Mouse (Mus musculus) urinary bladder, postnatal 4 days (tissue): ENCODE results near the gene Gm44503.

Source experiments
- DNase-seq, 2 experiments: peaks; one replicate each; pipeline ENCODE4 v3.0.0; 2021 to 2022; ENCODE audit warnings: low spot score in 2 of 2

Gene Gm44503

DNA sequence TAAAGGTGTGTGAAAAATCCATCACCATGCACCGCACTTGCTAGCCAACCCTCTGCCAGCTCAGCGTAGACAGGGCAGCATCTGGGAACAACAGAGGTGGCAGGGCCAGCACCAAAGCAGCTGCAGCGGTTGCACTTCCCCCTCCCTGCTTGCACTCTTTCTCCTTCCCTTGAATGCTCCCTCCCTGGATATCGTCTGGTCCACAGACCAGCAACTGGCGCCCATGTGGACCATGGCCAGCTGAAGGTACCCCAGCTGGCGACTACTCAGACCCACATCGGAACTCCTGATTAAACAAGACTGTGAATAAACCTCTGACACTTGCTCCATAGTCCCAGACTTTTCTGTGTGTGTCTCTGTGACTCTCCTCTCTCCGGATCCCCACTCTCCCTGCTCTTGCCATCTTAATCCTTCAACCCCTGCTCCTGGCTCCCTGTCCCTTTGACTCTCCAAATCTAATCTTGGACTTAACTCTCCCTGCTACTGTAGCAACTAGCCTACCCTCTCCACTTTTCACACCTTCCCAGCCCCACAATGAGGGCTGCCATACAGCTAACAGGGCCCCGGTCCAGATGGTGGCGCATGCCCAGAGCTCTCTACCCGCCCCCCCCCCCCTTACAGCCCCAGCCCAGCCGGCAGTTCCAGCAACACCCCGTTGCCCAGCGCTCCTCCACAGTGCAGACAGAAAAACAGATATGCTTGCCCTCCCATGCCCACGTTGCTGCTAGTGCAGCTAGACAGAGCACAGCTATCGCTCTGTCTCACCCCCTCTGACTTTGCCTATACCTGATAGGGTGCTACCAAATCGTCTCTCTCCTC, 67.4 kb downstream of the Gm44503 start:
- DNase-seq = no peak

DNA sequence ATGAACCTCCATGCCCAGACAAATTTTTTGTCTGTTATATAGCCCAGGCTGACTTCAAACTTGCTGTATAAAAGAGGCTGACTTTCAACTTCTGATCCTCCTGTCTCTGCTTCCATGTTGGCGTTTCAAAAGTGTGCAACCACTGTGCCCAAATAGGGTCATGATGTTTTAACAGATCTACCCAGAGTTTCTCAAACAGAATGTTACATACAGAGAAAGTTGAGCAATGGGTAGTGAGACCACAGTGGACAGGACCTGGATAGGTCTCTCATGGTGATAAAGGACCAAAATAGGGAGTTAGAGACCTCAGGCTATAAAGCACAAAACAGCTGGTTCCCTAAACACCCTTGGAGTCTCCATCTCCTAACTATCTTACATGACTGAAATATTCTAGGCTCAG, 71.8 kb downstream of the Gm44503 start:
- no peak for DNase-seq

DNA sequence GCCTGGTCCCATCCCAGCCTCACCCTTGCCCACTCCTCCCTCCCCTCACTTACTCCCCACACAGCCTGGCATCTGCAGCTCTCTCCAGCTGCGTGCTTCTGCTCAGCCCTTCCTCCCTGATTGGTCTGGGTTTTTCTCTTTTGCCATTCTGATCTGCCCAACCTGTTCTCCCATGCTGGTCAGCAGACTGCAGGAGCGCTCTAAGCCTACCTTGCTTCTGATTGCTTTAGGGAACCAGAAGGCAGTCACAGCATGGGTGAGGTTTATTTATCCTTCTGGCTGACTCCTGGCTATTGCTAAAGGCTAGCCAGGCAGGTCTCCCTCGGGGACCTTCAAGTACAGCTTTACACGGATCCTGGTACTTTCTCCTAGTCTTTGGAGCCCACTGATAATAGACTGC, 72.8 kb downstream of the Gm44503 start:
- no peak for DNase-seq

DNA sequence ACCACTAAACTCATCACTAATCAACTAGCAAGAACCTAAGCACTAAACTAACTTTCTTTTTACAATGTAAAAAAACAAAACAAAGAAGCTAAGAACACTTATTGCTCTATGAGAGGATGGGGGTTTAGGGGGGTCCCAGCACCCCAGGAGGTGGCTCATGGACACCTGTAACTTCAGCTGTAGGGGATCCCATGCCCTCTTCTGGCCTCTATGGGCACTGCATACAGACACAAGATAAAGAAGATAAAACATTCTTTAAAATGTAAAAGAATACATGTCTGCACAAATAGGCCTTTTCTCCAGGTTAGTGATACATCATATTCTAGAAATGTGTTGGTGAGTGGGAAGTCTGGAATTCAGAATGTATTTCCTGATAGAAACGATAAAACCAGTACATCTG, 74.8 kb downstream of the Gm44503 start:
- DNase-seq = no peak

DNA sequence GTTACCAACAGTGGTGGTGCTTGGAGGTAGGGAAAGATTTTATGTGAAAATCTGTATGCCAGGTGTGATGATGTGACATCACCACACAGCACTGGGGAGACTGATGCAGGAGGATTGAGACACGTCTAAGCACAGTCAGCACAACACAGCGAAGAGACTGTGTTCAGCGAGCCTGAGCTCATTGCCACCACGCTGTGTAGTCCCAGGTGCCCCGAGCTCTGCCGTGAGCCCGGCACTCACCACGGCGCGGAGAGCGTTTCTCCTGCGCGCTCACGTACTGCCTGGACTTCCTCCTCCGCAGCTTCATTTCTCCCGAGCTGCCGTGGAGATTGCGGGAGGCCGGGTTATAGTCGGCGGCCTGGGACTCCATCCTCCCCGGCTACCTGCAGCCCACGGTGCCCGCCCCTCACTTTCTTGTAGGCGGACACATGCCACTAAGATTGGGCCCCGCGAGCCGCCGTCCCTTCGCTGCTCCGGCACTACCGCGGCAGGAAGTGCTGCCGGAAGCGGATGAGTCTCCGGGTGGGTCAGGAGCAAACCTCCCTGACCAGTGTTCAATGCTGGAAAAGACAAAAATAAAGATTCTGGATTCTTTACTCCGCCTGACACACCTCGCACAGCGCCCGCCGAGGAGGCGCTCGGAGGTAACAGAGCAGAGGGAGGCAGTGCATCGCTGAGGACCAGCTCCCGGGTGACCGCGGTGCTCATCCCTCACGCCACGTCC, 80.7 kb downstream of the Gm44503 start:
- DNase-seq = peak; percentile 86 to 90

DNA sequence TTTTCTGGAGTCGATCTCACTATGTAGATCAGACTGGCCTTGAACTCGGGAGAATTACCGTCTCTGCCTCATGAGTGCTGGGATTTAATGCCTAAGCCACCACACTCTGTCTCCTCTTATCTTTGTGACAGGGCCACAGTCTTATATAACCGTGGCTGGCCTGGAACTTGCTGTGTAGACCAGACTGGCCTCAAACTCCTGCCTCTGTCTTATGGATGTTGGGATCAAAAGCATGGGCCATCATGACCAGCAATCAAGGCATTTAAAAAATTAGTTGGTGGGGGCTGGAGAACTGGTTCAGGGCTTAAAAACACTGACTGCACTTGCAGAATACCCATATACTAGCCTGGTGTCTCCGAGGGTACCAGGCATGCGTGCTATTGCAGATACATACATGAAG, 81.4 kb downstream of the Gm44503 start, which contains the start of gene Pigb:
Pigb (minus strand) TSS at position 299 of the 400 bp plus-strand sequence.
- no peak for DNase-seq

DNA sequence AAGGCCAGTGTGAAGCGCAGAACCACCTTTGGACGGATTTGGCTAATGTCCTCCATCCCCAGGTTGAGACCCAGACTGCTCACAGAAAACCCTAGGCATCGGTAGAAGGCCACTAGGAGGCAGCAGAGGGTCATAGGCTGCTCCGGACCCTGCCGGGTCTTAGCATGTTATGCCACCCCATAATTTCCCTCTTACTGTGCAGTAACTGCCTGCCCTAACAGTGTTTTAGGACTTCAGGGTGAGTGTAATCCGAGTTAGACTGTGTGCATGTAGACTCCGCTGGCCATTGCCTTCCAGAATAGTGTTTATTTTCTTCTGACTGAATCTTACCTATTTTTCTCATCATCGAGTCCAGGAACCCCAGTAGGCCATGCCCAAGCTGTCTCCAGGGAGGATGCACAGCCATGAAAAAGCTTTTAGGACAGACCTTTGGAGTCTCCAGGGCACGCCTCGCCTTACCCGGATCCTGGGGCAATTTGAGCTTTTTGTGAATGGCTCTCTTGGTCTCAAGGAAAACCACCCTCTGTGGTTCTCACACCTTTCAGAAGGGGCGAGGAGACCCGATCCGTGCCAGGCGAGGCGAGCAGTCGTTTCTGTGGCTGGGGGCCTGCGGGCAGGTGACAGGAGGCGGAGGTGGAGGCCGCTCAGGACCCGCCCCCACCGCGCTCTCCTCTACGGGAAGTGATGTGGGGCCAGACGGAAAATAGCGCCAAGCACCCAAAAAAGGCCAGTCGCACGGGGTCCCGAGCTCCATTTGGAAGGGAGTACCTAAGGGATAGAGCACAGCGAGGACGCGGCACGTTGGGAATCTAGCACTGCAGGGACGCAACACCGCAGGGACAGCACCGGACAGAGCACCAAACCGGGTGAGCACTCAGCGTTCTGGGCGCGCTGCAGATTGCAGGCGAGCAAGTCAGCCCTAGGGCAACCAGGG, 85.8 kb downstream of the Gm44503 start, which contains the start of gene Rab27a:
Rab27a (plus strand) TSS at position 709 of the 934 bp plus-strand sequence.
- peak; percentile 70 to 85 for DNase-seq

DNA sequence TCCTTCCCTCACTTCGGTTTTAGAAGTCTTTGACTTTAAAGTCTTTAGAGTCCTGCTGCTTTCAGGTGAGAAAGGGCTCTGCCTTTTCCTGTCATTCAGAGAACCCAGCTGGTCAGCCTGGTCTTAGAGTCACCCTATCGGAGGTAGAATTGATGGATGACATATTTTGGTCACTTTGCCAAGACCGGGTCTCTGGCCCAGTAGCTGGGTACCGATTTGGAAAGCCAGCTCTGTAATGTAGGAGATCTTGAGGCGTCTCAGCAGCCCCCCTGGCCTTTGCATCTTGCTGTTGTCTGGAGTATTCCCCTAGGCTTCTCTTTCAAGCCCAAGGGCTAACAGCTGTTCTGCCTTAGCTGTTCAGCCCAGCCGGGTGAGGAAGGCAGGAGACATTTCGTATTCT, 86.6 kb downstream of the Gm44503 start:
- DNase-seq = no peak

DNA sequence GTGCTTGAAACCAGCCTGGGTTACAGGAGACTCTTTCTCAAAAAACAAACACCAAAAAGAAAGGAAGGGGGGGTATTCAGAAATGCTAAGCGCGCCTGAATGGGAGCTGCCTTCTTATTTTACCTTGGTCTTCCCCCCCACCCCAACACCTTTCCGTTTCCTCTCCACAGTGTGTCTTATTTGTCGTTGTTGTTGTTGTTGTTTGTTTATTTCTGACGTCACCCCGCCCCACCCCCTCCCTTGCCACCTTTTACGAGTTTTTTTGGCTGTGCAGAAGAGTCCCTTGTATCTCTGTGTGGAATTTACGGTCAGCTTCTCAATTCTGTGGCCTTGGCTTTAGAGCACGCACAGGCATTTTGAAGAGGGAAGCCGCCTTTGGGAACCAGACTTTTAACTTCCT, 87.1 kb downstream of the Gm44503 start:
- DNase-seq = no peak

DNA sequence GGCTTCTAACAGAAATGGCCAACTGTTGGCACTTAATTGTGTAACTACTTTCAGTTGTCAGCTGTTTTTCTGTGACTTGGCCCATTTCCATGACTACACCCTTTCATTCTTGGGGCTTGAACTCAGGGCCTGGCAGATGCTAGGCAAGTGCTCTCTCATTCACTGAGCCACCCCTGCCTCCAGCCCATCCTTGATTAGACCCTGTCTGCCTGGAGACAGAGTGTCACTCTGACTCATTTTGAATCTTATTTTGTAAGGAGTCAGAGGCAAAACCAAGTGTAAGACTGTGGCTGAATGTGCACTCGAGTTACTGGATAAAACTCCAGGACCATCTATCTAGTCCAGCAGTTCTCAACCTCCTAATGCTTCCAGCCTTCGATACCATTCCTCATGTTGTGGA, 89.3 kb downstream of the Gm44503 start:
- no peak for DNase-seq

DNA sequence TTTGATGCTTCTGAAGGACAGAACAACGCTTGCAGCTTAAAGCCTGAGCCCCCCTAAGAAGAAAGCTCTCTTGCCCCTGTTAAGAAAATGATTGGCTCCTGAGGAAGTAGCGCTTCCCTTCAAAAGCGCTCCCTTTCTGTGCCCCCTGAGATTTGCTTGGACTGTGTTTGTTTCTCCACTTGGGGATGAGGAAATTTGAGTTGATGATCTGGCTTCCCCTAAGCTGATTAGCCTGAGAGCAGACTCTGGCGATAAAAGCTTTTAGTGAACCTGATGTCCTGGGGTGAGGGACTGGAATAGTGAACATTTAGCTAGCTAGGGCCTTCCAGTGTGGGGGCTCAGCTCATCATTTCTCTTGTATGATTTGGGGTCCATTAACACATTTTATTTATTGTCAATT, 90.3 kb downstream of the Gm44503 start:
- no peak for DNase-seq

DNA sequence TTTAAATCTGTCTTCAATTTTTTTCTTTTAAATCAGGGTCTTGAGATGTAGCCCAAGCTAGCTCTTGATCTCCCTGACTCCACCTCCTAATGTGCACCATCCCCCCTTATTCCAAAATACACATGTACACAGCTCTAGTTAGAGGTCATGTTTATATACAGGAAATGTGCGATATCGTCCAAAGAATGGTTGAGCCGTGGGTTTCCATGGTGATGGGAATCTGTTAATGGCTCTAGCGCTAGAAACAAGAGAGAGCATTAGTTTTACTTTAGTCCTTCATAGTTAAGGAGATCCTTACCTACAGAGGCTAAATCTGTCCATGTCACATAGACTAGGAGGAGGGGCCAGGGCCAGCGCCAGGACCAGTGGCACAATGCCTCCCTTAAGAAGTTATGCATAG, 91.2 kb downstream of the Gm44503 start:
- no peak for DNase-seq

DNA sequence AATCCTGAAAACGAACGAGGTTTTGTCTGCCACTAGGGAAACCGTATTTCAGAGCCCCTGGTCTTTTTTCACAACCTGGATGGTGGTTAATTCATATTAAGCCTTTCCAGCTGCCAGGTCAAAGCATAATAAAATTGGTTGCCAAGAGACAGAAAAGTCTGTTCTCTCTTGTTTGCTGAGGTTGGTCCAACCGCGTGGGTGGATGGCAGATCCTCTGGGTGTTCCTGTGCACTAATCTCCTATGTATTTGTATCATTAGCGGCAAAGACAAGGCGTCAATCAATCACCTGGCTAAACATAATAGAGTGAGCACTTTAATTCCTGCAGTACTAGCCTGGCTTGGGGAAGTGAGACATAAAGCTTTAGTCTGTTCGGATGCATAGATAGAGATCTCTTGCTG, 92.0 kb downstream of the Gm44503 start:
- no peak for DNase-seq

DNA sequence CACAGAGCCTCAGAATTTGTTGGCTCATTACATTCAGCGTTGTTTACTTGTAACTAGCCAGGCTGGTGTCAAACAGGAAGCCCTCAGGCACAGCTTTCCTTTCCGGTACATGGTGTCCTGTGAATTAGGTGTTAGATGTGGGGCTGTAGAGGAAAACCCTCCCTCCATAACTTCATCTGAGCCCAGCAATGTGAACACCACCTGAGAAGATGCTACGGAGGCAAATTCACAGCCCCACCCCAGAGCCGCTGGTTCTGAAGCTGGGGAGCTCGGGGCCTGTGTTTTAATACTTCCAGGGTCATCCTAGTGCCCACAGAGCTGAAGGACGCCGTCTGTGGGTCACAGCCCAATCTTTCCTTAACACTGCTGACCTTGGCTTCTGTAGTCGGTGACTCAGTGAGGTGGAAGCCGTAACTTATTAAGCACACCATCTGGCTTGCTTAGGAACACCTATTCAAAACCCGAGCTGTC, 96.8 kb downstream of the Gm44503 start:
- no peak for DNase-seq

DNA sequence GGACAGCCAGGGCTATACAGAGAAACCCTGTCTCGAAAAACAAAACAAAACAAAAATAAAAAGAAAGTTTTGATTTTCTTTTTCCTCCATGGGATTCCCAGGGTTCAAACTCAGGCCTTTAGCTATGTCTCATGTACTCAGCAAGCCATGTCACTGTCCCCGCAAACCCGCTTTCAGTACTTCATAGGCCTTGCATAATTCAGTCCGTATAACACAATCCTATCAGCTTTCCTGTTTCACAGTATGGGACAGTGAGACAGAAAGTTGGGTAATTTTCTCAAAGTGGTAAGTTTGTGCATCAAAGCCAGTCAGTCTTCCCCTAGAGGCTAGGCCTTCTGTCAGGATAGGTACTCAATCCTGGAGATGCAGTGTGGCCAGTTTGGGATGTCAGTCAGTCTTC, 100.6 kb downstream of the Gm44503 start:
- DNase-seq = no peak

DNA sequence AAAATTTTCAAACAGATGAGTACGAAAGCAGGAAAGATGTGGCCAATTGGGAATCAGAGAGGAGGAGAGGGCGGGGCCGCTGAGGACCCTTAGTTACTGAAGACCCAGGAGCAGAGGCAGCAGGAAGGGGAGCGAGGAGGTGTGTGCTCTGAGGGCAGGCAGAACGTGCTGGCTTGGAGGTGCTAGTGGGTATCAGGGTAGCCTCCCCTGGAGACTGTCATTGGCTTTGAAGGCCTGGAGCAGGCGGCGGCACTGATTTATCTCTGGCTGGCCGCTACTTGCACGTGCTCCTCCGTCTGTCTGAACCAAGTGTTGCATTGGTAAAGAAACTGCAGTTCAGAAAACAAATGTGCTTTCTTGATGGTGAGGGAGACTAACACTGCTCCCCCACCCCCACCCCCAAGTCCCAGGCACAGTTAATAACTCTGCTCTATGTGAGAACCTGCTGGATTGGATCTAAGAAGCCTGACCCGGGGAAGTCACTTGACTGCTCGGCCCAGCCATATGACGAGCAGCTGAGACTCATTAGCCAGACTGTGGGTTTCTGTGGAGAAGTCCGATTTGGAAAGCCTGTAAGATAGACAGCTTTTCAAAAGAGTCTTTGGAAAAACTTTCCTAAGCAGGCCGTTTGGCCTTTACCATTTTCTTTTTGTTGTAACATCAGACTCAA, 105.1 kb downstream of the Gm44503 start:
- DNase-seq = no peak
